Mouse (Mus musculus) small intestine, adult 2 months (tissue): Measurements from ENCODE around the gene Tgfbrap1.

ENCODE experiments used
- CTCF ChIP-seq: fragments of 200-500 bp; IDR thresholded peaks from 2 replicates; pipeline ENCODE4 v1.5.1; 2012; ENCODE audit warnings: low read depth, mild to moderate bottlenecking, control low read depth, inconsistent platforms, low read length, moderate library complexity, mixed read lengths; ENCODE audit not compliant: insufficient replicate concordance, insufficient read length; ENCODE audit errors: extremely low read depth
- POLR2A ChIP-seq: fragments of 200-500 bp; IDR thresholded peaks from 2 replicates; pipeline ENCODE4 v1.6.1; 2012; ENCODE audit warnings: low read depth, mild to moderate bottlenecking, control low read depth, inconsistent platforms, low read length, moderate library complexity

- no peak for TF ChIP-seq CTCF
- no peak for TF ChIP-seq POLR2A
These were observed 7.0 kb downstream of the Tgfbrap1 start for GRCm38 (mm10) chr1:43091306-43092055.
